Mouse (Mus musculus) gonadal fat pad, adult 2 months (tissue): Measurements from ENCODE around the gene Foxd2. TPM values are rescaled to one million over a fixed set of nuclear protein-coding genes. Genes with fewer than 3 reads are reported as not detected.

Experiments used
- DNase-seq: peaks from one replicate; pipeline ENCODE4 v3.0.0-alpha.2; 2012; ENCODE audit warnings: low read depth
- polyA plus RNA-seq: library from polyadenylated mRNA; depleted of rRNA; stranded (reverse); fragments of >200 nt; gene quantifications from 2 replicates; pipeline ENCODE4 v1.2.3, GENCODE M21; 2012

Foxd2 gene
- polyA plus RNA-seq, 1 experiment: 0.47 TPM

- DNase-seq: no peak
Measured at GRCm38 (mm10) chr4:114912705-114913593, 4.3 kb upstream of the Foxd2 start.

DNA sequence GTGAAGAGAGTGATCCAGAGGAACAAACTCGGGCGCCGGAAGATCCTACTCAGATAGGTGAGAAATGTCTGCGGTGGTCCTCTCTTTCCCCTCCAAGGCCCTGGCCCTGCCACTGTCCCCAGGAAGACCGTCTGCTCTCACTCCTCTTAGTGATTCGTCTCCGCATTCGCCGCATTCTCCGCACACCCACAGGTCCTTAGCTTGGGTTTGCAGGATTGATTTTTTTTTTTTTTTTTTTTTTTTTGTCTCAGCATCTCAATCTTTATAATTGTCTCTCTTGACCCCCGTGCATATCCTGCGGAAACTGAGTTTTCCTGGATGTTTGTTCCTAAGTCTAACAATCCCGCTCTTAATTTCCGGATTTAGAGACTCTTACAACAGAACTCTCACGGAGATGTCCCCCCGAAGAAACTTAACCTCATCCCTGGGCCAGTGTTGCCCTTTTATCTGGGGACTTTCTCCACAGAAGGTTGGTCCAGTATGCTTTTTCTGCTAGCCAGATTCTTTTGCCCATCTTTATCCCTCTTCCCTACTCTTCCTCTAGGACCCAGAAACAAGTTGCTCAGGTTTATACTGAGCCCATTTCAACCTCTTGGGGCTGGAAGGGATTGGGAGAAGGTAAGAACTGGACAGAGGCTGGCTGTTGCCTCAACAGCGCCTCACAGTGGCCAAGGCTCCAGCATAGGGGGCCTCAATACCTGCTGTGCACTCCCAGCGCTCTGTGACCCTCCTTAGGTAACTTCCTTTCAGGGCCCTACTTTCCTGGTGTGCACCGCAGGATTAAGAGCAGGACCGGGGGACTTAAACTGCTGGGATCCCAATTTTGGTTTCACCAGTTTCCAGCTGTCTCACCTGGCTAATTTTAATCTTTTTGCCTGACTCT, 1.2 kb upstream of the Foxd2 start:
- DNase-seq: no peak

DNA sequence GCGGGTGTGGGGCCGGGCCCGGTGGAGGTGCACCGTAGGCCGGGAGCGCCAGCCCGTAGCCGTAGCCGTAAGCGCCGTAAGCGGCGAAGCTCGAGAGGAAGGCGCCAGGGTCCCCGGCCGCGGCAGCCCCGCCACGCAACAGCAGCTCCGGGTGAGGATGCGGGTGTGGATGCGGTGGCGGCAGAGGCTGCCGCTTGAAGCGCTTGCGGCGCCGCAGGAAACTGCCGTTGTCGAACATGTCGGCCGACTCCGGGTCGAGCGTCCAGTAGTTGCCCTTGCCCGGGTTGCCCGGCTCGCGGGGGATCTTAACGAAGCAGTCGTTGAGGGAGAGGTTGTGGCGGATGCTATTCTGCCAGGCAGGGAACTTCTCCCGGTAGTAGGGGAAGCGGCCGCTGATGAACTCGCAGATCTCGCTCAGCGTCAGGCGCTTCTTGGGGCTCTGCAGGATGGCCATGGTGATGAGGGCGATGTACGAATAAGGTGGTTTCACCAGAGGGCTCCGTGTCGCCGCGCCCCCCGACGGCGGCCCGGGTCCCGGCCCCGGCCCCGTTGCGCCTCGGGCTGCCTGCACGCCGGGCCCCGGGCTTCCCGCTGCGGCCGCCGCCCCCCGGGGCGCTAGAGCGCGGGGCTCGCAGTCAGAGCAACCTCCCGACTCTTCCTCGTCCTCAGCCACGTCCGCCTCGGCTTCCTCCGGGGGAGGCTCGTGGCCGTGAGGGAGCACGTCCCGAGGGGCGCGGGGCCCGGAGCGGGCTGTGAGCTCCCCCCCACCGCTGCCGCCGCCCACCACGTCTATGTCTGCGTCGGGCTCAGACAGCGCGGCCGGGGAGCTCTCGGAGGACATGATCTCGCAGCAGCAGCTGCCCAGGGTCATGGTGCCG, 483 bp downstream of the Foxd2 start:
- DNase-seq: no peak

GRCm38 (mm10) chr4:114907056-114907917, 1.4 kb downstream of the Foxd2 start:
- no peak for DNase-seq

DNA sequence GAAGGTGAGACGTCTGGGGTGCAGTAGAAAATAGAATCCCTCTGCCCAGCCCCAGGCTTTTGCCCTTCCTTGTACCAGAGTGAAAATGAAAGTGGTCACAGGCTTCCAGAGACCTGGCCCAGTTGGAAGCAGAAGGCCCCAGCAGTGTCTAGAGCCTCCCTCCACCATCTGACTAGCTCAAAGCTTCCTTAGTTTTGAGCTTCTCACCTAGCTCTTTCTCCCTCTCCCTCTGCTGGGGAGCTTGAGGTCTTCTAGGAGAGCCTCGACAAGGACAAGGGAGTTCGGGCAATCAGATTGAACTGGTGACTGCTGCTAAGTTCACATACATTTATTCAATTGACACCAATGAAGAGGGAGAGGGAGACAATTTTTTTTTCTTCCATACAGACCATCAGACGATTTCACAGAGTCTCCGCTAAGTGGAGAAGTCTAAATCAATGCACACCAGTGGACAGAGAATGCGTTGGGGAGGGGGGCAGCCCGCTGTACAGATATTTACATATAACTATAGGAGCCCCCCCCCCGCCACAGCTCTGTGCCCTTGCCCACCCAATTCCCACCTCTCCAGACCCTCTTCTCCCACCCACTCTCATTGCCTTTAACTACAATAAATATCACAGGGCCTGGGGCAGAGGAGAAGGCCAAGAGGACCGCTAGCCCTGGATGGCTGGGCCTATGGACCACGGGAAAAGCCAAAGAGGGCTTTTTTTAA, 2.5 kb downstream of the Foxd2 start:
- no peak for DNase-seq

DNA sequence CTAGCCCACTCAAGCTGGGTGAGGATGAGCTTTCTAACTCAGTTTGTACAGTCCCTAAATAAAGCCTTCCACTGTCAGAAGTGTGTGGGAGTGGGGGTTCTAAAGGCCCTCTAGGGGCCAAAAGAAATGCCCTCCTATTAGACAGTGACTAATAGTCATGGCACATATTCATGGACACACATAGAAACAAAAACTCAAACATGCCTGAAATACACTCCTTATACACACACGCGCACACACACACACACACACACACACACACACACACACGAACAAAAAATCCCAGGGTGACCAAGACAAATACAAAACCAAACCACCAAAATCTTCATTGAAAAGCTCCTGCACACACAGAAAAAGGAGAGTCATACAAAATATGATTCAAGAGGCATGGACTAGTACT, 3.2 kb downstream of the Foxd2 start:
- DNase-seq: no peak

DNA sequence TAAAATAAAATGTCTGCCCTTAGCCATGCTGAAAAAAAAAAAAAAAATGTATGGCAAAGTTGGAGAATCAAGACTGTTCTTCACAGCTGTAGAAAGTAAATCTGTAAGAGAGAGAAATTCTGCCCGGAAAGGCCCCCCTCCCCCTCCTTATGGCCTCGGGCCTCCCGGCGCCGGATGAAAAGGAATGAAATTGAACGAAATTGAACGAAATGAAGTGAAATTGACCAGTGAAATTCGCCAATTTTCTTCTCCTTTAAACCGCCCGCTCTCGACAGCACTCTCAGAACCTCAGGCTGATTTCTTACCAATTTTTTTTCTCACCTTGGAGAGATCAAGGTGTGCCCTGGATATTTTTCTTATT, 5.3 kb downstream of the Foxd2 start:
- DNase-seq: no peak

GRCm38 (mm10) chr4:114902641-114903421, 5.8 kb downstream of the Foxd2 start:
- no peak for DNase-seq

DNA sequence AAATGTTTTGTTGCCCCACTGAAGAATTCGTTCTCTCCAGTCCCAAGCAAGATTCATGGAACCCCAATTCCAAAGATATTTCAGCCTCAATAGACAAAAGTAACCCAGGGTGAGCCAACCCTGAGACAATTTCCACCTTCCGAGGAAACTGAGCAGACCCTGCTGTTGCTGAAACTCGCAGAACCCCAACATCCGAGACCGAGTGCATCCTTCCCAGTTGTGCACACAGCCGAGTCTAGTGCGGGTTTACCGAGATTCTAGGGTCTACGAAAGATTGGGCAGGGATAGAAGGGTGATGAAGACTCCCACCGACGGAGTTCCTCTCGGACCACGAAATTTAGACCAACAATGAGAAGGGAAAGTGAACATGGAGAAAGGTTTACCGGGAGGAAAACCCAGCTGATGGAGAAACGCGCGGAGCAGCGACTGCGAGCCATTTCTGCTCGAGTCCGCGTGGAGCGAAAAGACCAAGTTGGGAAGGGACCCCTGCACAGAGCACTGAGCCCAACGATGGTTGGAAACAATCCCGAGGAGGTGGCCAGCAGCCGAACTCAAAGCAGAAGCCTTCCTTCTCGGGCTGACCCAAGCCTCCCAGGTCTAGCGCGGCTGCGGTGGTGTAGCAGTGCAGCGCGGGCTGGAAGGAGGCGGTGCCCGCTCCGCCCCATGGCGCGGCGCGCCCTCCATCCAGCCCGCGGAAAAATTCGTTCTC, 6.9 kb downstream of the Foxd2 start:
- DNase-seq: no peak

DNA sequence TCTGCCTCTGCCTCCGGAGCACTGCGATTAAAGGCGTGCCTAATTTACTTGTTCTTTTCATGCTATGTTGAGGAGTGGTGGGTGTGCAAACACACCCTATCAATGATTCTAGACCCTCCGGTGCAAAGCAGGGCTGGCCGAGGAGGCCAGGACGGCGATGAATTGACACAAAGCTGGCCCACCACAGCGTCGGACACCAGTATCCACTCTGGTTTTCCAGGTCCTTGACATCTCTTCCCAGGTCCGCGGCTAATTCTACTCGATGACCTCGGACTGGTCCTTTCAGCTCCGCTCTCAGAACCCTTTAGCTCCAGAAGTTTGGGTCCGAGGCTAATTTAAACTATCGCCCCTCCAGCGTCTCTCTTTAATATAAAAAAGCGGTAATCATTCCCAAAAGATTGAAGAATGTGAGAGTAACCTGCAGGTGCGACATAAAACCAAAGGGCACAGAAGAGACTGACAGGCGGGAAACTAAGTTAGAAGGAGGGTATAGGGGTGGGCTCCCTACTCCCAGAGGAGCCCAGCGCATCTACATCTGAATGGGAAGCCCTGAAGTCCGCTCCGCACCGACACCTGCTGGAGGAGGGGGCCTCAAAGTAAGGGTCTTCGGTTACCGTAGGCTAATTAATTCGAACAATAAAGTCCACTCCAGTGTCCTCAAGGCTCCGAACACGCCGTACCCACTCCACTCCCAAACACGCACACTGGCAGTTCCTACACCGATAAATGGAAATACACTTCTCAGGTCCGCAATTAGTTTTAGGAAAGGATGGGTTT, 7.6 kb downstream of the Foxd2 start:
- no peak for DNase-seq

- no peak for DNase-seq
Measured at GRCm38 (mm10) chr4:114899885-114900284, 8.8 kb downstream of the Foxd2 start.

DNA sequence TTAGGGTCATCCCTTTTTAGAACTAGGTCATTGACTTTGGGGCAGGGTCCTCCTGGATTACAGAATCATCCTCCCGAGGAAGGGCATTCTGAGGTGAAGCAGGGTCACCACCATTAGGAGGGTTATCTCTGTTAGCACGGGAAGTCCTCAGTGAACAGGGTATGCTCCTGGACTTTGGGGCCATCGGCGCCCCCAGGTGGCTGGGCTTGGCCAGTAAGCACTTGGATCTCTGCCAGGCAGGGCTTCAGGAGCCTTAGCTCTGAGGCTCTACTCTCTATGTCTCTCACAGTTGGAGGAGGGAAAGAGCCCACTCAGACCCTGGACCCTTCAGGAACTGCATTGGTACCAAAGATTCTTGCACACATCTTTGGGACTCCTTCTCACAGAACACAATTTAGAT, 10.8 kb downstream of the Foxd2 start:
- no peak for DNase-seq

GRCm38 (mm10) chr4:114882232-114882631, 26.4 kb downstream of the Foxd2 start:
- no peak for DNase-seq

- no peak for DNase-seq
Measured at GRCm38 (mm10) chr4:114876441-114876972, 32.2 kb downstream of the Foxd2 start.

- DNase-seq: no peak
Measured at GRCm38 (mm10) chr4:114869765-114870490, 38.7 kb downstream of the Foxd2 start.

DNA sequence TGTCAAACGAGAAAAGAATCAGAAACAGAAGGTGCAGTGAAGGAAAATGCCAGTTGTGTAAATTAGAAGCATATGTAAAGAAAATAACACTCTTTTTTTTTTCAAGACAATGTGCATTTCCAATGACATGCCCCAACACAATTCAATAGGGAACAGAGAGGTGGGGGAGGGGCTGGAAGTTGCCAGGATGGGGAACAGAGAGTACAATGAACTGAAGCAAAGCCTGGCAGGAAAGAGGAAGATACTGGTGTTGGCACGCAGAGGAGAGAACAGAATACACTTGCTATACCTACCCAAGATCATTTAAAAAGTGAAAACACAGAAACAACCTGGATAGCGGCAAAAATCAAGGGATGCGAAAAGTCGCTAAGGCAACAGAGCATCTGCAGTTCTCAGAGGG, 45.5 kb downstream of the Foxd2 start:
- no peak for DNase-seq

GRCm38 (mm10) chr4:114858426-114858825, 50.2 kb downstream of the Foxd2 start:
- DNase-seq: no peak
